Mouse (Mus musculus): ENCODE results near the gene Sestd1. TPM values are rescaled to one million over a fixed set of nuclear protein-coding genes. Genes with fewer than 3 reads are reported as not detected.

Sestd1 gene
- polyA plus RNA-seq, 1 experiment from 2014 or later, result 15.2 TPM

DNA sequence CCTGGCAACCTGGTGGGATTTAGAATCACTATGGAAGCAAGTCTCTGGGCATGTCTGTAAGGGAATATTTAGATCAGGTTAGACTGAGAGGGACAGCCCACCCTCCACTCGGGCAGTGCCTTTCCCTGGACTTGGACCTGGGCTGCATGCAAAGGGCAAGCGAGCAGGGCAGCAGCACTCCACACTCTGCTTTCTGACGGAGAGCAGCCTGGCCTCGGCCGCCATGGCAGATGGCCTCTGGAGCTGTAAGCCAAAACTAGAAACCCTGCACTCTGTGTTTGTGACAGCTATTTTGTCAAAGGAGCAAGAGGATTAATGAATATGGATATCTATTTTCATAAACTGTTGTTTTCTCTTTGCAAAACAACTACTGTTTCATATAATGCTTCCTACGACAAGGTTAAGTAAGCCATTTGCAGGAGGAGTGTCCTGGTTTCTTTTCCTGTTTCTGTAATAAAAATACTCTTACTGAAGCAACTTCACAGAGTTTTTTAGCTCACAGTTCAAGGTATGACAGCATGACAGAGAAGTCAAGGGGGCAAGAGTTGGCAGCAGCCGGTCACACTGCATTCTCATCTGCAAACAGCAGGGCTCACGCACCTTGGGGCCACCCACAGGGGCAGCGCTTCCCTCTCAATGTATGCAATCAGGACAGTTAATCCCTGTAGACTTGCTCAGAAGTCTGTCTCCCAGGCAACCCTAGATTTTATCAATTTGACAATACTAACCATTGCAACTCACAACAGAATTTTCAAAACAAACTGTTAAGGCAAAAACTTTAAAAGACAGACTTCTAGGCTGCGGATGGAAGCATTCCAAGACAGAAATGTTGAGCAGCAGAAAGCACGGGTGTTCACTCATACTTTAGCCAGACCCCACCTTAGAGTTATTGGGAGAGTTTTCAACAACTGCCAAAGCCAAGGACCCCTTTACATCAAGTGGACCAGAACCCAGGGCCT, 16.6 kb downstream of the Sestd1 start:
- ATAC-seq (ENCODE audit: insufficient number of reproducible peaks, insufficient read depth, low FRiP score, low read depth), result no peak
- Histone ChIP-seq H3K4me2 (ENCODE audit: low read length) (no peak overlapping the region), H3K4me3 (ENCODE audit: control insufficient read depth in 1 of 2, insufficient read depth in 1 of 2, low read depth in 1 of 2, low read length in 2 of 2) (no peak overlapping the region), H3K36me3 (ENCODE audit: control insufficient read depth, insufficient read depth, low read length) (no peaks in the 10 kb centered on the region), H3K27ac (replicated peaks in 1 of 2; ENCODE audit: control insufficient read depth in 1 of 2, insufficient read depth in 1 of 2, low read depth in 2 of 2, low read length in 2 of 2) (no peak overlapping the region), H3K9ac (ENCODE audit: low read length) (no peak overlapping the region), H3K4me1 (ENCODE audit: control insufficient read depth in 2 of 2, insufficient read depth in 2 of 2, low read length in 2 of 2) (peaks cover 20 to 52% of the 10 kb centered on the region in 2 experiments), H3K9me3 (ENCODE audit: control insufficient read depth, low read length) (no peaks in the 10 kb centered on the region), H3K27me3 (ENCODE audit: control insufficient read depth, insufficient read depth, low read length) (no peaks in the 10 kb centered on the region)
- 57% methylated on average over 11 of the region's 11 CpGs for WGBS

DNA sequence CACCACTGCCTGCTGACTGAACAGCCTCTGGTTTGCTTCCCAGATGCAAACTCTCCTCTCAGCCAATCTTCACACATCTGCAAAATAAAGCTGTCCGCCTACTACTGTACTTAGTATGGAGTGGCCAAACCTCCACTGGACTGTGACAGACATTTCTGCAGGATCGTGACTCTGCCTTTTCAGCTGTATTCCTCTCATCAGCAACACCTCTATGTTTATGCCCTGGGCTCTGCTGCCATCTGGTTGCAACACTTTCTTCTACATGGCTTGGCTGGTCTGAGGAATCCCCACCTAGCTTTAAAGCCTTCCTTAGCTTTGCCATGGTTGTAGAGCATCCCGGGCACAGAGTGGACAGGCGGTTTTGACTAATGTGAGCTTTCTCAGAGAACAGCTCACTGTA, 20.3 kb downstream of the Sestd1 start:
- H3K27me3 ChIP-seq (ENCODE audit: control insufficient read depth, insufficient read depth, low read length), result no peaks in the 10 kb centered on the region
- no peak overlapping the region for H3K9ac ChIP-seq (ENCODE audit: low read length)
- 0 out of 4 replicates have a peak overlapping the region, but pooled peaks of 1 of the 2 experiments have one; percentile 20 for H3K27ac ChIP-seq (replicated peaks in 1 of 2; ENCODE audit: control insufficient read depth in 1 of 2, insufficient read depth in 1 of 2, low read depth in 2 of 2, low read length in 2 of 2)
- no peaks in the 10 kb centered on the region for H3K36me3 ChIP-seq (ENCODE audit: control insufficient read depth, insufficient read depth, low read length)
- WGBS, result 63% methylated on average over 4 of the region's 4 CpGs
- no peak for ATAC-seq (ENCODE audit: insufficient number of reproducible peaks, insufficient read depth, low FRiP score, low read depth)
- no peaks in the 10 kb centered on the region for H3K9me3 ChIP-seq (ENCODE audit: control insufficient read depth, low read length)
- H3K4me1 ChIP-seq (ENCODE audit: control insufficient read depth in 2 of 2, insufficient read depth in 2 of 2, low read length in 2 of 2), result peaks cover 18 to 53% of the 10 kb centered on the region in 2 experiments
- no peak overlapping the region for H3K4me2 ChIP-seq (ENCODE audit: low read length)
- H3K4me3 ChIP-seq (ENCODE audit: control insufficient read depth in 1 of 2, insufficient read depth in 1 of 2, low read depth in 1 of 2, low read length in 2 of 2), result no peak overlapping the region

DNA sequence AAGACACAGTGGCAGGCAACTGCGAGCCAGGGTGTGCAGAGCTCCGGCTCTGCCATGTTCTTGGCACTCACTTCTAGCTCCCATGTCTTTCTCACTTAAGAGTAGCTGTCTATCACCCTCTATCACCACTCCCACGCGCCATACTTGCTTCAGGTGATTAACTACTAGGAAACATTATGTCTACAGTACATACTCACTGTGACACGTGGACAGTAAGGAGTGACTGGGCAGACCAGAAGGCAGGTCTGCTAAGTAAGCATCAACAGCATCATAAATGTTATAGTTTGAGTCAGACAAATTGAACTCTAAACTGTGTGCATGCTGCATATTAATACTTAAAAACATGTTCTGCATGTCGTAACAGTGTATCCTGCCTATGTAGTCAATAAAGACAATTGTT, 27.2 kb downstream of the Sestd1 start:
- no peak for ATAC-seq (ENCODE audit: insufficient number of reproducible peaks, insufficient read depth, low FRiP score, low read depth)
- 51% methylated on average over 6 of the region's 6 CpGs for whole genome bisulfite sequencing
- H3K27me3 ChIP-seq (ENCODE audit: control insufficient read depth, insufficient read depth, low read length), result no peaks in the 10 kb centered on the region

DNA sequence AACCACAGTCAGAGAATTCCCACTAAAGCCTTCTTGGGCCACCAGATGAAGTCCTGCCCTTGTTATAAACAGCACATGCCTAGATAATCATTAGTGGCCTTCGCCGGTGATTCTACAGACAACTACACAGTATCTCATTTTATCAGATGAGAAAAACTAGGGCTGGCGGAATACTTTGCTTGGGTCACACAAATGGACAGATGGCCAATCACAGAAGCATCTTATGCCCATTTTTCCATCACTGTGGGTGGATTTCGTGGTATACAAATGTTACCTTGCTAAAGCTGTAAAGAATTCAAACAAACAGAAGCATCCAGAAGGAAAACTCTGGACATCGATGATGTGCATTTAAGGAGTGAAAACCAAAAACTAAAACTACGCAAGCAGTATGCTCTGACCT, 28.7 kb downstream of the Sestd1 start:
- H3K4me1 ChIP-seq (ENCODE audit: control insufficient read depth in 2 of 2, insufficient read depth in 2 of 2, low read length in 2 of 2), result peaks cover 2 to 20% of the 10 kb centered on the region in 2 experiments; a peak in 3 of 4 replicates
- H3K27ac ChIP-seq (replicated peaks in 1 of 2; ENCODE audit: control insufficient read depth in 1 of 2, insufficient read depth in 1 of 2, low read depth in 2 of 2, low read length in 2 of 2), result no peak overlapping the region
- no peak overlapping the region for H3K9ac ChIP-seq (ENCODE audit: low read length)
- H3K27me3 ChIP-seq (ENCODE audit: control insufficient read depth, insufficient read depth, low read length), result no peaks in the 10 kb centered on the region
- H3K9me3 ChIP-seq (ENCODE audit: control insufficient read depth, low read length), result no peaks in the 10 kb centered on the region
- no peak for ATAC-seq (ENCODE audit: insufficient number of reproducible peaks, insufficient read depth, low FRiP score, low read depth)
- WGBS, result 82% methylated on average over 6 of the region's 6 CpGs
- H3K4me2 ChIP-seq (ENCODE audit: low read length), result no peak overlapping the region
- H3K36me3 ChIP-seq (ENCODE audit: control insufficient read depth, insufficient read depth, low read length), result no peaks in the 10 kb centered on the region
- H3K4me3 ChIP-seq (ENCODE audit: control insufficient read depth in 1 of 2, insufficient read depth in 1 of 2, low read depth in 1 of 2, low read length in 2 of 2), result no peak overlapping the region

More for the DNA sequence above, 27.2 kb downstream of the Sestd1 start:
- Histone ChIP-seq H3K36me3 (ENCODE audit: control insufficient read depth, insufficient read depth, low read length) (no peaks in the 10 kb centered on the region), H3K9ac (ENCODE audit: low read length) (no peak overlapping the region), H3K4me3 (ENCODE audit: control insufficient read depth in 1 of 2, insufficient read depth in 1 of 2, low read depth in 1 of 2, low read length in 2 of 2) (no peak overlapping the region), H3K4me2 (ENCODE audit: low read length) (no peak overlapping the region), H3K27ac (replicated peaks in 1 of 2; ENCODE audit: control insufficient read depth in 1 of 2, insufficient read depth in 1 of 2, low read depth in 2 of 2, low read length in 2 of 2) (no peak overlapping the region), H3K4me1 (ENCODE audit: control insufficient read depth in 2 of 2, insufficient read depth in 2 of 2, low read length in 2 of 2) (peaks cover 0 to 9% of the 10 kb centered on the region in 2 experiments; a peak in 1 of 4 replicates), H3K9me3 (ENCODE audit: control insufficient read depth, low read length) (no peaks in the 10 kb centered on the region)

DNA sequence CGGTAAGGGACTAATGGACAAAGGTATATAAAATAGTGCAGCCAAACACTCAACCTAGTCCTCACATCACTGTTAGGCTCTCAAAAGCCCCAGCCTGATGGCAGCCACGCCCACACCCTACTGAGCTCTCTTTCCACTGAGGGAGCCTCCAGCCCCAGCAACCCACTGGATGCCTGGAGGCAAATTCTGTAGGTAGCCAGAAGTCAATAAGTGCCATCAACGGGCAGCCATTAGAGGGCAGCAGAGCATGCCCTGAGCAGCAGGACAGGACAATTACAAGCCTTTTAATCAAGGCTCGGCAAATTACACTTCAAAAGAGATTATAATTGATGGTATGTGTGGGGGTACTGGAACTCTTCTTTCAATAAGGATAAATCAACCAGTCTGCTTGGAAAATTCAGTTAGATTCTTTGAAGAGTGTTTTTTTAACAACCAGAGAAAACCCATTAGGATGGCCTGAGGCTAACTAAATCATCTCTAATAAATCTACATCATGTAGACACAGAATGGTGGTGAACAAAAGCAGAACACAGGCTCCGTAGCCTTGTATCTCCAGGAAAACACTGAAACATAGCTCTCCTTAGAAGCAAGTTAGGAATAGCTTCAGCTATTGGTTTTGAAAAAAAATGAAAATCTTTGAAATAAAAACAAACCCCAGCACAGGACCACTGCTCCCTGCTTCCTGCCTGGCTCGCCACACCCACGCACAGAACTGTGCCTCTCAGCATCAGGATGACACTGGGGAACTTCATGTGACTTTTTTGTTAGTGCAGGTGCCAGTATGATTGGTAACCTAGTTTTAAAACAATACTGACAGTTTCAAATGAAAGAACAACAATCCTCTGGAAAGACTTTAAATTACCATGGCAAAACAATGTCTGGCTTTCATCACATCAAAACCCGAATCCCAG, 30.4 kb downstream of the Sestd1 start:
- no peak overlapping the region for H3K4me3 ChIP-seq (ENCODE audit: control insufficient read depth in 1 of 2, insufficient read depth in 1 of 2, low read depth in 1 of 2, low read length in 2 of 2)
- peaks cover 2 to 21% of the 10 kb centered on the region in 2 experiments for H3K4me1 ChIP-seq (ENCODE audit: control insufficient read depth in 2 of 2, insufficient read depth in 2 of 2, low read length in 2 of 2)
- no peaks in the 10 kb centered on the region for H3K9me3 ChIP-seq (ENCODE audit: control insufficient read depth, low read length)
- H3K36me3 ChIP-seq (ENCODE audit: control insufficient read depth, insufficient read depth, low read length), result no peaks in the 10 kb centered on the region
- no peak for ATAC-seq (ENCODE audit: insufficient number of reproducible peaks, insufficient read depth, low FRiP score, low read depth)
- WGBS, result 33% methylated on average over 8 of the region's 8 CpGs
- H3K27ac ChIP-seq (replicated peaks in 1 of 2; ENCODE audit: control insufficient read depth in 1 of 2, insufficient read depth in 1 of 2, low read depth in 2 of 2, low read length in 2 of 2), result no peak overlapping the region
- H3K9ac ChIP-seq (ENCODE audit: low read length), result no peak overlapping the region
- H3K4me2 ChIP-seq (ENCODE audit: low read length), result no peak overlapping the region
- H3K27me3 ChIP-seq (ENCODE audit: control insufficient read depth, insufficient read depth, low read length), result no peaks in the 10 kb centered on the region

DNA sequence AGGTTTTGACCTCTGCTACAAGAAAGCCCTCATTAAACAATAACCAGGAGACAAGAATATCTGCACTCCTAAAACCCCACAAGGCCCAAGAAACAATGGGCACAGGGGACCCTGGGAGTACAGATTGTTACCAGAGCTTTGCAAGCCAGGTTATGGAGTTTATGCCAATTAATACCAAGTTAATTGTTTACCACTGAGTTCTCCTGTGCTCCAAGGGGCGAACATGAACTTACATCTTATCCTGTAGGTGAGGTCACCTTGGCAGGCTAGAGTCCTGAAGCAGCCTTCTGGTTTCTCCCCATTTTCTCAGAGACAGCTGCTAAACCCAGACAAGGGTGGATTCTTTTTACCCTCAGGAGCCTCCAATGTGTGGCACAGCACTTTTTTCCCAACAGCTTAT, 32.0 kb downstream of the Sestd1 start:
- Histone ChIP-seq H3K9me3 (ENCODE audit: control insufficient read depth, low read length) (no peaks in the 10 kb centered on the region), H3K27ac (replicated peaks in 1 of 2; ENCODE audit: control insufficient read depth in 1 of 2, insufficient read depth in 1 of 2, low read depth in 2 of 2, low read length in 2 of 2) (no peak overlapping the region), H3K27me3 (ENCODE audit: control insufficient read depth, insufficient read depth, low read length) (no peaks in the 10 kb centered on the region), H3K4me3 (ENCODE audit: control insufficient read depth in 1 of 2, insufficient read depth in 1 of 2, low read depth in 1 of 2, low read length in 2 of 2) (no peak overlapping the region), H3K4me1 (ENCODE audit: control insufficient read depth in 2 of 2, insufficient read depth in 2 of 2, low read length in 2 of 2) (peaks cover 2 to 21% of the 10 kb centered on the region in 2 experiments), H3K4me2 (ENCODE audit: low read length) (no peak overlapping the region), H3K9ac (ENCODE audit: low read length) (no peak overlapping the region), H3K36me3 (ENCODE audit: control insufficient read depth, insufficient read depth, low read length) (peaks cover 11% of the 10 kb centered on the region; the same call in 1 of the 2 replicates)
- ATAC-seq (ENCODE audit: insufficient number of reproducible peaks, insufficient read depth, low FRiP score, low read depth), result no peak
- 89% methylated on average over 1 of the region's 1 CpGs for WGBS

DNA sequence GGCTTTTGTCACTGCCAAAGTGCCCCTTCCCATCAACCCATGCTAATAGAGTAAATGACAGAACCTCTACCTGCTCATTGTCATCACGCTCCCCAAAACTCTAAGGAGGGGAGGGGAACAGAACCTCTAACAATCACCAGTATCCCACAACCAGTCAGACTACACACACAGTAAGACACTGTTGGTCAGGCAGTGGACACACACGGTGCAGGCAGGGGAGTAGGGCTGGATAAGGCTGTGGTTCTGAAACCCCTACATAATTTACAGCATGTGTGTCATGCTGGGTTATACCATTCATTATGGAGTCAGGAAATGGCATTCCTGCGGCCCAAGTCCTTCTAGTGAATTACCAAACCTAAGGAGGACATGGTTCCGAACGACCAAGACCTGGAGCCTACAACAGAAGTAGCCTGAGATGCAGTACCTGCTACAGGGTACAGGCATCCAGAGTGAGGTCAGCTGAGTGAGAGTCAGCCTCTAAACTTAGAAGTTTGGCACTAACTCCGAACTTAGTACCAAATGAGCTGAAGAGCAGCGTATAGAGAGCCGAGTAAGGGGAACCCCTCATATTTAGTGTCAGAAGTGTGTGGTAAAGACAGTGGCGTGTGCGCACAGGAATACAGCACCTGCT, 33.1 kb downstream of the Sestd1 start:
- H3K4me1 ChIP-seq (ENCODE audit: control insufficient read depth in 2 of 2, insufficient read depth in 2 of 2, low read length in 2 of 2), result peaks cover 2 to 21% of the 10 kb centered on the region in 2 experiments
- peak overlapping the region in 1 of 2 experiments; percentile 9; a peak in 1 of 4 replicates for H3K27ac ChIP-seq (replicated peaks in 1 of 2; ENCODE audit: control insufficient read depth in 1 of 2, insufficient read depth in 1 of 2, low read depth in 2 of 2, low read length in 2 of 2)
- no peak overlapping the region for H3K4me3 ChIP-seq (ENCODE audit: control insufficient read depth in 1 of 2, insufficient read depth in 1 of 2, low read depth in 1 of 2, low read length in 2 of 2)
- H3K4me2 ChIP-seq (ENCODE audit: low read length), result no peak overlapping the region
- H3K27me3 ChIP-seq (ENCODE audit: control insufficient read depth, insufficient read depth, low read length), result no peaks in the 10 kb centered on the region
- peaks cover 16% of the 10 kb centered on the region for H3K36me3 ChIP-seq (ENCODE audit: control insufficient read depth, insufficient read depth, low read length)
- H3K9me3 ChIP-seq (ENCODE audit: control insufficient read depth, low read length), result no peaks in the 10 kb centered on the region
- no peak for ATAC-seq (ENCODE audit: insufficient number of reproducible peaks, insufficient read depth, low FRiP score, low read depth)
- H3K9ac ChIP-seq (ENCODE audit: low read length), result no peak overlapping the region
- 76% methylated on average over 10 of the region's 10 CpGs for WGBS
